Mouse (Mus musculus) hindbrain, embryonic 16.5 days (tissue): ENCODE measurements around the gene Aym1. TPM values are rescaled to one million over a fixed set of nuclear protein-coding genes. Genes with fewer than 3 reads are reported as not detected.

Source experiments
- ATAC-seq: fragments of 200-750 bp; cut with Nextera tagmentation; 2 replicates; pipeline ENCODE4 v1.8.0; 2017; ENCODE audit warnings: moderate TSS enrichment, moderate library complexity
- H3K27ac ChIP-seq: fragments of 300-500 bp; sonication (generic); 2 replicates; pipeline ENCODE4 v1.5.1; 2014; ENCODE audit warnings: low read depth, mild to moderate bottlenecking, control low read depth, low read length, moderate library complexity
- H3K27me3 ChIP-seq: fragments of 300-500 bp; sonication (generic); replicated peaks from 2 replicates; pipeline ENCODE4 v1.6.1; 2014; ENCODE audit warnings: low read length; ENCODE audit not compliant: control insufficient read depth, insufficient read depth
- H3K36me3 ChIP-seq: fragments of 300-500 bp; sonication (generic); 2 replicates; pipeline ENCODE4 v1.6.1; 2014; ENCODE audit warnings: mild to moderate bottlenecking, low read length, moderate library complexity, mixed read lengths; ENCODE audit not compliant: control insufficient read depth, insufficient read depth
- H3K4me1 ChIP-seq: fragments of 300-500 bp; sonication (generic); 2 replicates; pipeline ENCODE4 v1.6.1; 2014; ENCODE audit warnings: low read depth, low read length; ENCODE audit not compliant: control insufficient read depth, insufficient read depth
- H3K4me2 ChIP-seq: fragments of 300-500 bp; sonication (generic); 2 replicates; pipeline ENCODE4 v1.6.1; 2014; ENCODE audit warnings: mild to moderate bottlenecking, low read length, control low read depth, moderate library complexity
- H3K4me3 ChIP-seq: fragments of 300-500 bp; sonication (generic); 2 replicates; pipeline ENCODE4 v1.5.1; 2014; ENCODE audit warnings: mild to moderate bottlenecking, low read length, control low read depth, moderate library complexity
- H3K9ac ChIP-seq: fragments of 300-500 bp; sonication (generic); 2 replicates; pipeline ENCODE4 v1.6.1; 2014; ENCODE audit warnings: low read depth, mild to moderate bottlenecking, control low read depth, low read length, moderate library complexity
- H3K9me3 ChIP-seq: fragments of 300-500 bp; sonication (generic); 2 replicates; pipeline ENCODE4 v1.6.1; 2014; ENCODE audit warnings: mild to moderate bottlenecking, low read length, moderate library complexity; ENCODE audit not compliant: control insufficient read depth
- WGBS: fragments of 180-500 bp; shearing (Covaris S2); extraction: QIAGEN DNeasy Blood & Tissue Kit; methylation state at CpG from one replicate; pipeline ENCODE4 v1.1.7; 2014; 5-methylcytosine and 5-hydroxymethylcytosine counted together
- polyA plus RNA-seq: library from polyadenylated mRNA; unstranded; fragments of >200 nt; fragmentation: Nextera tagmentation; extraction: Ambion mirVana; gene quantifications from 2 replicates; pipeline ENCODE4 v1.2.1, GENCODE M21; 2015

The Aym1 gene
- polyA plus RNA-seq, 1 experiment from 2014 or later: not detected

- H3K36me3 ChIP-seq: no peaks in the 10 kb centered on the region
- H3K9ac ChIP-seq: no peak overlapping the region
- H3K4me2 ChIP-seq: no peak overlapping the region
- H3K9me3 ChIP-seq: no peaks in the 10 kb centered on the region
- H3K4me3 ChIP-seq: no peak overlapping the region
- 74% methylated on average over 5 of the region's 5 CpGs for WGBS
- peaks cover 3% of the 10 kb centered on the region; the same call in 1 of the 2 replicates for H3K4me1 ChIP-seq
- ATAC-seq: no peak
- no peaks in the 10 kb centered on the region for H3K27me3 ChIP-seq
- no peak overlapping the region for H3K27ac ChIP-seq
These were observed 22.3 kb downstream of the Aym1 start for GRCm38 (mm10) chr5:113379416-113379815.

- no peak for ATAC-seq
- Histone ChIP-seq H3K4me2 (no peak overlapping the region), H3K9ac (no peak overlapping the region), H3K27me3 (no peaks in the 10 kb centered on the region), H3K27ac (no peak overlapping the region), H3K4me1 (peaks cover 3% of the 10 kb centered on the region; the same call in 1 of the 2 replicates), H3K9me3 (no peaks in the 10 kb centered on the region), H3K4me3 (no peak overlapping the region), H3K36me3 (no peaks in the 10 kb centered on the region)
- WGBS: 76% methylated on average over 8 of the region's 8 CpGs
These were observed 23.5 kb downstream of the Aym1 start for GRCm38 (mm10) chr5:113380553-113380952.

- no peaks in the 10 kb centered on the region for H3K27me3 ChIP-seq
- 48% methylated on average over 4 of the region's 4 CpGs for WGBS
- ATAC-seq: no peak
- H3K9ac ChIP-seq: no peak overlapping the region
- peaks cover 3% of the 10 kb centered on the region; the same call in 1 of the 2 replicates for H3K4me1 ChIP-seq
- H3K36me3 ChIP-seq: no peaks in the 10 kb centered on the region
- H3K4me3 ChIP-seq: no peak overlapping the region
- H3K27ac ChIP-seq: 0 out of 2 replicates have a peak overlapping the region, but pooled peaks have one; percentile 23
- no peaks in the 10 kb centered on the region for H3K9me3 ChIP-seq
- no peak overlapping the region for H3K4me2 ChIP-seq
These were observed 25.5 kb downstream of the Aym1 start for GRCm38 (mm10) chr5:113382580-113382979.

GRCm38 (mm10) chr5:113393766-113394165 lies 36.7 kb downstream of the Aym1 start:
- Histone ChIP-seq H3K36me3 (no peaks in the 10 kb centered on the region), H3K4me3 (no peak overlapping the region), H3K27ac (no peak overlapping the region), H3K9me3 (no peaks in the 10 kb centered on the region), H3K4me2 (no peak overlapping the region), H3K27me3 (no peaks in the 10 kb centered on the region), H3K9ac (no peak overlapping the region), H3K4me1 (peaks cover 10% of the 10 kb centered on the region)
- ATAC-seq: no peak
- WGBS: 54% methylated on average over 8 of the region's 8 CpGs

- H3K4me3 ChIP-seq: no peak overlapping the region
- H3K9me3 ChIP-seq: no peaks in the 10 kb centered on the region
- H3K27me3 ChIP-seq: no peaks in the 10 kb centered on the region
- H3K9ac ChIP-seq: no peak overlapping the region
- no peak for ATAC-seq
- no peak overlapping the region for H3K27ac ChIP-seq
- no peak overlapping the region for H3K4me2 ChIP-seq
- H3K4me1 ChIP-seq: peaks cover 10% of the 10 kb centered on the region
- no peaks in the 10 kb centered on the region for H3K36me3 ChIP-seq
- WGBS: 64% methylated on average over 17 of the region's 17 CpGs
These were observed 39.3 kb downstream of the Aym1 start for GRCm38 (mm10) chr5:113396286-113396934.

- Histone ChIP-seq H3K4me1 (peaks cover 10% of the 10 kb centered on the region), H3K27ac (no peak overlapping the region), H3K9ac (no peak overlapping the region; the same call in 1 of the 2 replicates), H3K36me3 (no peaks in the 10 kb centered on the region), H3K4me3 (no peak overlapping the region), H3K9me3 (no peaks in the 10 kb centered on the region), H3K27me3 (no peaks in the 10 kb centered on the region), H3K4me2 (no peak overlapping the region)
- WGBS: 70% methylated on average over 17 of the region's 17 CpGs
- ATAC-seq: peak; percentile 51; the same call in 1 of the 2 replicates
These were observed 40.6 kb downstream of the Aym1 start for GRCm38 (mm10) chr5:113397443-113398317.

GRCm38 (mm10) chr5:113402702-113403101 lies 45.6 kb downstream of the Aym1 start:
- Histone ChIP-seq H3K9ac (no peak overlapping the region), H3K27me3 (no peaks in the 10 kb centered on the region), H3K4me1 (peaks cover 8% of the 10 kb centered on the region), H3K4me3 (no peak overlapping the region), H3K36me3 (no peaks in the 10 kb centered on the region), H3K27ac (no peak overlapping the region), H3K9me3 (no peaks in the 10 kb centered on the region), H3K4me2 (no peak overlapping the region)
- 66% methylated on average over 11 of the region's 11 CpGs for WGBS
- no peak for ATAC-seq

GRCm38 (mm10) chr5:113407346-113407745 lies 50.3 kb downstream of the Aym1 start:
- Histone ChIP-seq H3K4me1 (peaks cover 10% of the 10 kb centered on the region; the same call in 1 of the 2 replicates), H3K27ac (no peak overlapping the region), H3K27me3 (no peaks in the 10 kb centered on the region), H3K4me3 (no peak overlapping the region), H3K4me2 (no peak overlapping the region), H3K9ac (no peak overlapping the region), H3K9me3 (no peaks in the 10 kb centered on the region), H3K36me3 (no peaks in the 10 kb centered on the region)
- no peak for ATAC-seq
- 8% methylated on average over 3 of the region's 3 CpGs for WGBS
